Mouse (Mus musculus) heart, adult 9 months (tissue): ENCODE data around the gene Cbr3.

Experiments used
- DNase-seq, 2 experiments: peaks; one replicate each; pipeline ENCODE4 v3.0.0; 2022; ENCODE audit warnings: low spot score in 2 of 2

The Cbr3 gene

DNA sequence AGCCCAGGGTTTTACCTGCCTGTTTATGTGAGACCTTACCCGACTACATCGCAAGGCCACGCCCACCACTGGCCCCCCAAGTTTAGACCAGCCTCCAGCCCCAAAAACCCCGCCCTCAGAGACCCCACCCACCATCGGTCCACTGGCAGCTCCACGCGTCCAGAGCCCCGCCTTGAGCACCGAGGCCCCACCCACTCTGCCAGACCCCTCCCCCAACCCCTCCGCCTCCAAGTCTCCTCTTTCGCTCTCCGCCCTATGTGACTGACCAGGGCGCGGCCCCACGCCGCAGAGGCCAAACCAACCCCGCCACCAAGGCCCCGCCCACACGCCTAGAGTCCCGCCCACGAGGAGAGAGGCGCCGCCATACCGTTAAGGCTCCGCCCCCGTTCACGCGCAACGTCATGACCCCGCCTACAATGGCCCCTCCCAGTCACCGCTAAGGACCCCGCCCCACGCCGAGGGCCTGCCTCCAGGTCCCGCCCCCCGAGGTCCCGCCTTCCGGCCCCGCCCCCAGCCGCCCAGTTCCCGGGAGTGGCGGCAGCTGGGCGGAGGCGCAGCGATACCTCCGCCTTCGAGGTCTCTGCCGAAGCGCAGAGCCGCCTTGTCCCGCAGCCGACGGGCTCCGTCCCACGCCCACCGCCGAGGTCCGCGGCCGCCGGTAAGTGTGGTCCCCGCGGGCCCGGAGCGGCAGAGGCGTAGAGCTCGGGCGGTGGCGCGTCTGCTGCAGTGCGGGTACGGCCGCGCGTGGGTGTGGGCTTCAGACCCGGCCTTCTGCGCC lies 28.6 kb downstream of the Cbr3 start, which contains the start of gene Dop1b:
TSS of gene Dop1b (plus strand) at position 494 of the 778 bp plus-strand sequence.
- peak; percentile 96 to 99 for DNase-seq

DNA sequence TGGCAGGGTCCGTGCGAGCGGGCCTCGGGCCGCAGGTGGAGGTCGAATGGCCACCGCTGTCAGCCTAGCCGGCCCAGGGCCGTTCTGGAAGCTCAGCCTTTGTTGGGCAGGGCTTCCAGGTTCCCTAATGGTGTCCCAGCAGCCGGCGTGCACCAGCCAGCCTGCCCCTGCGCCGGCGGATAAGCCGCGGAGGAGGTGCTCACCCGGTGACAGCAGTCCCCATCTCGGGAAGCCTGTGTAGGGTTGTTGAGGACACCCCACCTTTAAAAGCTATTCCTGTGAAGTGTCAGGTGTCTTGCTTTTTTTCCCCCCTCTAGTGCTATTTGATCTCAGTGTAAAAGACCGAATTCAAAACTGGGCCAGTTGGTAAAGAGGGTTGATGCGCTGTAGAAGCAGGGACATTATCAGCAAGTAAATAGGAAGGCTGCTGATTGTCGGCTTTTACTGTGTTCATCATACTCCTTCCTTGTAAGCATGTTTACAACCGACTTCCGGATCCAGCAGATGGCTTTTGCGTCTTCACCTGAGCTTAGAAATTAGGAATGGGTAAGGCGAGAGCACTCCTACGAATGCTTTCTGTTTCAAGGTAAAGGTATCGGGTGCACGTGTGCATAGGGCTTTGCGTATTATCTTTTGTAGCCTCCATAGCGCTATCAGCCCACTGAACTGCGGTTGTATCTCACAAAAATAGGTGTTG lies 29.3 kb downstream of the Cbr3 start:
- no peak for DNase-seq

DNA sequence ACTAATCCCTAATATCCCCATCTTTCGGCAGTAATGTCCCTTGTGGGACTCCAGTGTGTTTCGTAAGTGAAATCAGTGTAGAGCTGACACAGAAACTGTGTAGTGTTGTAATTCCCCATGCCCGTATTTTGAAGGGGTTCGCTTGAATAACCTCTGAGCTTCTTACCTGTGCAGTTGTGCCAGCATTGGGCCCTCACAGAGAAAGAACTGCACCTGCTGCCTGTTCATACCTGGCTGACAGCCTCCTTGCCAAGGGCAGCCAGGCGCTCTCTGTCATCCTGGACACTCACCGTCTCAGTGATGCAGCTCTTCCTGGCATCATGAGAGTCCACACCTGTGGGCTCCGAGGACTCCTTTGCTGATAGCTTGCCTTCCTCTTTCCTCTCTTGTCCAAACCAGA lies 30.0 kb downstream of the Cbr3 start:
- no peak for DNase-seq

DNA sequence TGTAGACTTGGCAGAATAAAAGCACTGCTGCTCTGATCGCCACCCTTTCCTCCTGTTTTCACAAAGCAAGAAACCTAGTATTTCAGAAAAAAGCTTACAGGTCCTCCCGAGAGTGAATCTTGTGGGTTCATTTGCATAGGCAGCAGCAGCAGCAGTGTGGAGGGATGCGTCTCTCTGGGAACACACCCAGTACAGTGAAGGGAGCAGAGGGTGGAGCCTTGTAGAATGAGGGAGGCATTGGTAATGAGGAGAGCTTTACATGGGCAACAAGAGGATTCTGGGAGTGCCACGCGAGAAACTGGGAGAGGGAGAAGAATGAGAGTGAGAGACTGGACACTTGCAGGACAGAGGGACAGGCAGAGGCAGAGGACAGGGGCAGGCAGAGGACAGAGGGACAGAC lies 31.4 kb downstream of the Cbr3 start:
- no peak for DNase-seq

DNA sequence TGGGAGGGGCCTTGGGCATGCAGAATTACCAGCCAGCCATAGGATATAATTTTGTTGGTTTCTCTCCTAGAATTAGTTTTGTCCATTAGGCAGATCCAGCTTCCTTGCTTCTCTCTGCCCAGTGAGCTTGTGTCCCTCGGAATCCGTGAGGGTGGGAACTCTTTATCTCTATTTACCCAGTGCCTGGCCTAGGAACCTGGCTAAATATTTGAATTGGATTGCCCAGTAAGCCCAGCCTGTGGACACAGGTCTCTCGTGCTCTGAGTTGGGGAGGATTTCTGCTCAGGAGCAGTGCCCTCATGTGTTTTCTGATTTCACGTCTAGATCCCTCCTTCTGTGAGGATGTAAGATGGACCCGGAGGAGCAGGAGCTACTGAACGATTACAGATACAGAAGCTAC lies 32.8 kb downstream of the Cbr3 start:
- DNase-seq = no peak

DNA sequence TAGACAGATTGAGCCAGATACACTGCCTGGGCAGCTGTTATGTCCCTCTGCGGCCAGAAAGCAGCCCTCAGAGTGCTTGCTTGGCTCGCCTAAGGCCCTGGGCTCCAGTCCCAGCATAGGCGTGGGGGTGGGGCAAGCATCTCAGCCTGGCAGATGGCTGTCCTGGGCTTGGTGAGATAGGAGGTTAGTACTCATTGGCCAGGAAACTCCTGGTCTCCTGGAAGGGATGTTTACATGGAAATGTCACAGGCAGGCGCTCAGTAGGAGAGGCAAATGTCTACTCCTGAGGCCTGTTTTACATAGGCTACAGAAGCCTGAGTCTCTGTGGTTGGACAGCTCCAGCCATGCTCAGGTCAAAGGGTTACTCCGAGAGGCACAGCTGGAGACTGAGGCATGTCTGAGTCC lies 34.3 kb downstream of the Cbr3 start:
- DNase-seq = peak; percentile 84 to 86

DNA sequence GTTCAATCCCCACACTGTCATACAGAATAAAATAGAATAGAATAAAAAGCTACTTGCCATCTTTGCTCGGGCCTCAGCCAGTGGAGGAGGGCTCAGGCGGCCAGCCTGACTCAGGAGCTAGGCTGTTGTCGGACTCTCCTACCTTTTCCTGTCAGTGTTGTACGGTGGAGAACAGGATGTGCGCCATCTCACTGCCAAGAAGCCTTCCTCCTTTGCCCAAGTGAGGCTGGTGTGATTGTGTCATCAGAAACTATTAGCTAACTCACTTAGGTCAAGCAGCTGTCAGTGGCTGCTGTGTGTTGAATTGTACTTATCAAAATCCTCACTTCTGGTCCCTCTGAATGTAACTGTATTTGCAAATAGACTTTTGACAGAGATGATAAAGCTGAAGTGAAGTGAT lies 38.8 kb downstream of the Cbr3 start:
- peak in 1 of 2 experiments; percentile 19 for DNase-seq

DNA sequence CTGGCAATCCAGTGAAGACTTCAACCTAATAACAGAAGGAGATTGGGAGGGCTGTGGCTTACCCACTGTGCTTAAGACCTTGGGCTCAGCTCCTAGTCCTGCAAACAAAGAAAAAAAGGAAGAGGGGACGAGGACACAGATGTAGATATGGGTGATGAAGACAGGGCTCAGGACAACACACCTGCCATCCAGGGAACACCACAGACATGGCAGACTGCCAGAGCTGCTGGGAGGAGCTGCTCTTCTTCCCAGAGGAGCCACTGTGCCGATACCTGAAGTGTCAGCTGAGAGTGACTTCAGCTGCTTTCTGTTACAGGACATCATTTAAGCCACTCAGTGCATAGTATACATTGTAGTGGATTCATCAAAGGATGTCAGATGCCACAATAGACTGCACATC lies 39.5 kb downstream of the Cbr3 start:
- no peak for DNase-seq

DNA sequence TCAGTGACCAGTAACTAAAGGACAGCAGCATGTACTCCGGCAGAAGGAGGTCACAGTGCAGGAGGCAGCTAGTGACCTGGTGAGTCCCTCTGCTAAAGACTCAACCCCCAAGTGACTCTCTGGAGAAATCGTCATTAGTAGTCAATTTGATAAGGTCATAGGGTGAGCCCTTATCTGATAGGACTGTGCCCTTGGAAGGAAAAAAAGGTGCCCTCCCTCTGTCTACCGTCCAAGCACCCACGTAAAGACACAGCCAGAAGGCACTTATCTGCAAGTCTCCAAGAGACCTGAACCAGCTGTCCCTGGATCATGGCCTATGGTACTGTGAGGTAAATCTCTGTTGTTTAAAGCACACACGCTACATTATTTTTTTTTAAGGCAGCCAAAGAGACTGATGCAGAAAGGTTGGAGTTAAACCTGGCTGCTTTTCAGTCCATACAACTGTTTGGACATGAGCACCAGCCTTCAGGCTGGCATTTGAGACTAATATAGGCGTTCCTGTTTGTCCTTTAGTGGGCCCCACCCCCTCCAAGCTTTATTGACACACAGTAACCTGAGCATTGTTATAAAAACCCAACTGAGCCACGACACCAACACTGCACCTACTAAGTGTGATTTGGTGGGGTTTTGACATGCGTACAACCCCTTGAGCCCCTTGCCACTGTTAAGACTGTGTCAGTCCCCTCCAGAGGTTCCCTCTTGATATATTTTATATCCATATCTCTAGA lies 42.6 kb downstream of the Cbr3 start:
- DNase-seq = no peak

DNA sequence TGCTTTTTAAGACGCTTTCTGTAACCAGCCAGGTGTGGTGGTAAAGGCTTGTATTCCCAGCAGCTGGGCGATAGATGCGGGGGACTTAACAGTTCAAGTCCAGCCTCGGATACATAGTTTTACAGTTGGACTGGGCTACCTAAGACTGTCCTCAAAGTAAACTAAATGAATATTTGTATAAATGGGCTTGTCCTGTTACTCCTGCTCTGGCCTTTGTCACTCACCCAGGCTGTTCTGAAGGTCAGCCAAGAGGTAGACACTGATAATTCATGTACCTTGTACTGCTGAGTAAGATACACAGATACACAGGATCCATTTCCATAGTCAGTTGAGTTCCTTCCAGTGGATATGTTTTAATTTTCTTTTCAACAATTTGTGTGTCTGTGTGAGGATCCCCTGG lies 43.2 kb downstream of the Cbr3 start:
- no peak for DNase-seq

DNA sequence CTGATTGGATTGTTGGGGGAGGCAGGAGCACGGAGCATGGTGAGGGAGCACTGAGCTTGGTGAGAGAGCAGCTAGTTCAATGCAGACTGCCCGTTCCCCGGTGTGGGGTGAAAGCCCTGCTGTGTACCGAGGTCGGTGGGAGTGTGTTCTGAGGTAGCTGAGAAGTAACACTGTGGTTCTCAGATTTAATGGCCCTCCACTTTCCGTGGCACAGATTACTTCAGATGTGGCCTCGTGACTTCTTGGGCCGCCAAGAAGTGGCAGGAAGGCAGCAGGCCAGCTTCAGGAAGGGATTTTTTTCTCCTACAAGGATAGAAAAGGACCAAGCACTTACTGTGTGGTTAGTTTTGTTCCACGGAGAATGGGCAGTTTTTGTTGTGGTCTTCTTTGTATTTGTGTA lies 45.7 kb downstream of the Cbr3 start:
- no peak for DNase-seq

DNA sequence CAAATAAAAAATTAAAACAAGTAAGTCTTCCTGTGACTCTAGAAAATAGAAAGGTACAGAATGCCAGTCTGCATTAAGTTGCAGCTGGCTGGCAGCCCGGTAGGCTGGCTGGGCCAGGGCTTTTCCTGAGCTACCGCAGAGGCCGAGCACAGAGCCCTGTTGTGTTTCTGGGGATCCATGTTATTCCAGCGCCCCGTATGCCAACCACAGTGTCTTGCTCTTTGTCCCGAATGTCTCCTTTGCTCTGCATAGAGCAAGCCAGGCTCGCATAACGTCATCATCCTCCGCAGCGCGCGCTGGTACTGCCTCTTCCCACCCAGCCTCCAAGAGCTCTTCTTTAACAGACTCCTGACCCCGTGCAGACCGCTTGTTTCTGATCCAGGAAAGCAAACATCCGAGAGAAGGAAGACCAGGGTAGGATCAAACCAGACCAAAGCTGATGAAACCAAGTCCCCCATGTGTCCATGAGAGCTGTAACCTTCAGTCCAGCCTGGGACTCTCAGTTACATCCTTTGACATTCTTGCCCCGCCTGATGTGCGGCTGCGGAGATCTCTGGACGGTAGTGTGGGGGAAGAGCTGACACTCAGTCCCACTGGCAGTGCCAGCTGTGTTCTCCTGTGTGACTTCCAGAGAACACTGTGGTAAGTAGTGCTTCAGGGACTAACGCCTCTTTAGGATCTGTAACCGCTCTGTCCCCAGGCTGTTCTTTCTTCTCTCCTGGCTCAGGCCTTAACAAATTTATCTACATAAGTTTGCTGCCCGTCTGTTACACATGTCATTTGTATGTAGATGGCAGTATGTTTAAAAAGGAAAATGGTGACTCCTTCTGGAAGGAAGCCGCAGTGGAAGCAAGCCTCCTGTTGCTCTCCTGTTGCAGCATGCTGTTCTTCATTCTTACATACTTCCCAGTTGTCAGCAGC lies 47.0 kb downstream of the Cbr3 start:
- no peak for DNase-seq

DNA sequence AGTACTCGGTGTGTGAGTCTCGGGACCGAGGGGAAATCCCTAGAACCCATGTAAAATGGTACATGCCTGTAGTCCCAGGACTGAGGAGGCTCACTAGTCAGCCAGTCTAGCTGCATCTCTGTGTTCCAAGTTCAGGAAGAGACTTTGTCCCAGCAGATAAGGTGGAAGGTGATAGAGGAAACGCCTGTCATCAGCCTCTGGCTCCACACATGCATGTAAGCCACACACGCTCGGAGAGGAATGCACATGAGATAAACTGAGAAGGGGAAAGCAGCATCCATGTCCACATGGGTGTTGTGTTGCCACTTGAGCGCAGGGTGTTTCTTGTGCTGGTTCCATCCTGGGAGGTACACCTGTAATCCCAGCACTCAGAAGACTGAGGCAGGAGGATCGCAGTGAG lies 48.3 kb downstream of the Cbr3 start:
- DNase-seq = no peak

DNA sequence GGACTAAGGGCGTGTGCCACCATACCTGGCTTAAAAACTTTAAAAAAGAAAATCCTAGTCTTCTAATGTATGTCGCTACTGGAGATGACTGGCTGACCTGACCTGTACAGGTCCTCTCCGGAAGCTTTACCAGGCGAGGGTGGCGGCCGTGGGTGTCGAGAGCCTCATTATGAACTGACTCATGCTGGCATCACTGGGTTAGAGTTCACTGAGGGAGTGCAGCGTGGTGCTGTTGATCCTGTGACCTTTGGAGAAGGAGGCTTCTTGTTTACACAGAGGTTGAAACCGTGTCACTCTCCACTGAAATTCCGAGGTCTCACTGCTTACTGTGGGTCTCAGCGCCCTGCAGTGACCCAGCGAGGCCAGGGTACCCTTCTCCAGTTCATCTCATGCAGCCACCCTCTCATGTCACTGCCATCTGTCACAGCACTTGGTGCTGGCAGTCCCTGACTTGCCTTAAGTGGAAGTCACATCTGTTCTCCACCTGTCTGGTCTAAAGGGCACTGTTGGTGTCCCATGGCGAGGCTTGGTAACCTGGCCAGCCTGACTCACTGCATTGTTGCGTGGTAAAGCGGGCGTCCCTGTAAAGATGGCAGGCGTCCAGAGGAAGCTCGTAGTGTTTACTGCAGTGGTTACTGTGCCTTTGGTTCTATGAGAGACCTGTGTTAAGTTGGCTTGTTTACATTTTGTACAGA lies 50.0 kb downstream of the Cbr3 start:
- DNase-seq = no peak

DNA sequence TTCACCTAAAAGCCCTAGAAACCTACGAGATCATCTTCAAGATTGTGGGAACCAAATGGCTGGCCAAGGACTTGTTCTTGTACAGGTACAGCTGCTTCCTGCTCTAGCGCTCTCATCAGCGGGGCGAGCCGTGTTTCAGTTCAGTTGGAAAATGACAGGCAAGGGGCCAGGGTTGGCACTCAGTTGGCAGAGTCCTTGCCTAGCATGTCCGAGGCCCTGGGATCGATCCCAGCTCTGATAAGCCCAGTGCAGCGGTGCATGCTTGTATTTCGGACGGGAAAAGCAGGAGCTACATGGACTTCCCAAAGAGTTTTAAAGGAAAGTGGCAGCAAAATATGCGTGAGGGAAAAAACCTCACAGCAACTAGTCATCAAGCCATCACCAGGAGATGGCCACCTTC lies 56.2 kb downstream of the Cbr3 start:
- no peak for DNase-seq
